Mouse (Mus musculus) G1E (cell line): ENCODE data around the gene Tnfrsf21.

Source experiments
- CTCF ChIP-seq: IDR thresholded peaks from 2 replicates; pipeline ENCODE4 v1.5.1; 2012; ENCODE audit warnings: low read depth, low read length, inconsistent platforms, mixed read lengths
- GATA1 ChIP-seq: IDR thresholded peaks from 2 replicates; pipeline ENCODE4 v1.6.1; 2012; ENCODE audit warnings: borderline replicate concordance, low read length, inconsistent platforms, mixed read lengths

DNA sequence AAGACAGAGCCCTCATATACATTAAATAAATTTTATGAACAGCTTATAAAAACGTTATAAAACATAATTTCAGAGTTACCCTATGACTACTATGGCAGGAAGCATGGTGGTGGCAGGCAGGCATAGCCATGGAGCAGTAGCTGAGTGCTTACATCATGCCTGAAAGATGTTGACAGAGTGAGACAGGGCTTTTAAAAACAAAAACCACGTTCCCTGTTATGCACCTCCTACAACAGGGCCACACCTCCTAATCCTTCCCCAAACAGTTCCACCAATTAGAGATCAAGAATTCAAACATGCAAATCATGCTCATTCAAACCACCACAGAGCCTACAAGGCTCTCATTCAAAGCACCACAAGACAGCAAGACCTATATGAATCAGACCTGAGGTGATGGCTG is 77.9 kb downstream of the Tnfrsf21 start:
- TF ChIP-seq GATA1: no peak
- no peak for TF ChIP-seq CTCF
